Mouse (Mus musculus) layer of hippocampus, postnatal 25 days (tissue): ENCODE data around the gene Arl15. TPM values are rescaled to one million over a fixed set of nuclear protein-coding genes. Genes with fewer than 3 reads are reported as not detected.

Source experiments
- DNase-seq, 2 experiments: peaks; one replicate each; pipeline ENCODE4 v3.0.0; 2022; ENCODE audit warnings: mixed read lengths in 2 of 2, low spot score in 1 of 2; ENCODE audit errors: extremely low spot score in 1 of 2
- total RNA-seq, 2 experiments: library from RNA; stranded (reverse); gene quantifications; 2 replicates each; pipeline ENCODE4 v1.2.3; 2021

Gene Arl15
- total RNA-seq, 2 experiments from 2014 or later = 62.8 to 65.1 TPM

GRCm38 (mm10) chr13:113903255-113903654 is 109.0 kb downstream of the Arl15 start:
- DNase-seq = no peak

DNA sequence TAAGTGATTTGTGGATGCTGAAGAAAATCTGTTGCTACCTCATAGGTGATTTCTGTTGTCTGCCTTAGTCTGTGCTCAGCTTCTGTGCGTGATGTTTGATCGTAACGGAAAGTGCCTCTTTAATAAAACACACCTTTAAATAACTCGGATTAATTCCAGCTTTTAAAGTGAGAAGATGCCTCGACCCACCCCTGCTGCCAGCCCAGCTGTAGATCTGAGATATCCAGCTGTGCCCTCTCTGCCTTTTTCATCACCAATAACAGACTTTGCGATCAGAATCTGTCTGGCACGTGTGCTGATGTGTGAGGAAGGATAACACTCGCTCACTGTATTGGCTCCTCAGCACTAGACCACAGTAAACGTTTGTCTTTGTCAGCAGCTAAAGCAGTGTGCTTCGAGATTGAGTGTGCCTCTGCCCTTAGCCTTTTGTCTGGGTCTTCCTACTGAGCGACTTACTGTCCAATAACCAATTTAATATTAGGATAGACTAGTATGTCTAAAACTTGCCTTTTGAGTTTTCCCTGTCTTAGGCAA is 117.7 kb downstream of the Arl15 start:
- DNase-seq = no peak

GRCm38 (mm10) chr13:113914551-113914971 is 120.3 kb downstream of the Arl15 start:
- no peak for DNase-seq

DNA sequence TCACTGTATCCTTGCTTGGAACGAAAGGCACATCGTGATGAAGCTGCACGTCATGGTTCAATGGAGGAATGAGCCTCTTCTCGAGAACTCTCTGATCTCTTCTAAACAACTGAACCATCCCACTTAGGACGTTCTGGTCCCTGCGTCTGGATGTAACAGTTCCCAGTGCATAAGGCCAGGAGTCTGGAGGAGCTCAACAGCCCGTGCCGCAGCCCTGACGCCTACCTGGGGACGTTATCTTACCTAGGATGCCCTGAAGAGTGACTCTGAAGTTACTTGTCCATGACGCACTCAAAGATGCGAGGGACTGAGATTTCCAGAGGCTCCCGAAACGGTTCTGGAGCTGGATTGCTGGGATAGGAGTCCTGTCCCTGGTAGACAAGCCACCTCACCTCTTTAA is 121.4 kb downstream of the Arl15 start:
- DNase-seq = no peak

DNA sequence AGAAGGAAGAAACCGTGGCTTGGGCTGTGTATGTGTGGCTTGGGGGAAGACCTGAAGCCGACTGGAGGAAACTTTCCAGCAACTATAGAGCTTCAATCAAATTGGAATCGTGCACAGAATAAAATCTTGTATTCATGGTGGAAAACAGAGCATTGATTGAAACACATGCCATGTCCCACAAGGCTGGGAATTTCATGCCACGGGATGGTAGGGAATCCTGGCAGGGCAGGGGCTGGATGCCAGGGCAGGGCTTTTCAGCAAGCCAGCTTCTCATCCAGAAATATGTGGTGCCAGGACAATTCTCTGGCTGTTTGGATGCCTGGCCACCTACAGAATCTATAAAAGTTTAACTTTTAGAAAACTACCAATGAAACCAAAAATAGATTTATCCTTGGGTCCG is 122.5 kb downstream of the Arl15 start:
- no peak for DNase-seq

DNA sequence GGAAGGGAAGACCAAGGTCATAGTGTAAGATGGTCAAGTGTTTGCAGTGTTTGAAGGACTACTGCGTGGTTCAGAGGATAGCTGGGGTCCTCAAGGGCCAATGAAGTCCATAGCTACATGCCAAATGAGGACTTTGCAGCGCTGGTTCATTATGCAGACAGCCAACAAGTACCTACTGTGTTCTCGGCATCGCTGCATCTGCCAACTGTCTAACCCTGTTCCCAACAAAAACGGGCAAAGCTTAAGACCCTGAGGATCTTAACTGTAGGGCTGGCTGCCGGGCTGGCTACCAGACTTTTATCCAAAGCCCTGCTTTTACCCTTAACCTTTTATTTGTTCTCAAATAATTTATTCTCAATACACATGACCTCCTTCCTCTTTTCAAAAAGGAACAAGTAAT is 123.1 kb downstream of the Arl15 start:
- DNase-seq = no peak

DNA sequence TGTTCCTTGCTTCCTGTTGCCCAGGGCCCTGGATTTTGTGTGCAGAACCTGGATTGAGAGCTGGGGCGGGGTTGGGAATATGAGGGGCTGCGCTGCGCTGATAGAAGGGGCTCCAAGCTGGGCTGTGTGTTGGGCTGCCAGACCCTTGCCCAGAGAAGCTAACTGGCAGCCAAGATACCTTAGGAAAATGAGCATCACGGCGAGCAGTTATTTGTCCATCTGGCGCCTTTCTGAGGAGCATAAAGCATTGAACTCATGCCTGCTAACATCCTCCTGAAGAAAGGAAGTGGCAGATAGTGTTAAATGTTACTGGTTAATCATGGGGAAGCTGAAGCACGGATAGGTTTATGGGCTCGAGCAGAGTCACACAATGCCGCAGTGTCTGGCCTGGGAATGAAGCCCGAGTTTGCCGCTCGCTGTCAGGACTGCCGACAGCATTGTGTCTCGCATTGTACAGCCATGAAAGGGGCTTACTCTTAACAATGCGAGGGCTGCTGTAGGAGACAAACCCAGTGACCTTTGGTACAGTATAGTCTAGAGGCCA is 123.6 kb downstream of the Arl15 start:
- peak in 1 of 2 experiments; percentile 25 for DNase-seq

GRCm38 (mm10) chr13:113918668-113919067 is 124.4 kb downstream of the Arl15 start:
- DNase-seq = no peak

- no peak for DNase-seq
Measured at GRCm38 (mm10) chr13:113935697-113936096, 141.4 kb downstream of the Arl15 start.

DNA sequence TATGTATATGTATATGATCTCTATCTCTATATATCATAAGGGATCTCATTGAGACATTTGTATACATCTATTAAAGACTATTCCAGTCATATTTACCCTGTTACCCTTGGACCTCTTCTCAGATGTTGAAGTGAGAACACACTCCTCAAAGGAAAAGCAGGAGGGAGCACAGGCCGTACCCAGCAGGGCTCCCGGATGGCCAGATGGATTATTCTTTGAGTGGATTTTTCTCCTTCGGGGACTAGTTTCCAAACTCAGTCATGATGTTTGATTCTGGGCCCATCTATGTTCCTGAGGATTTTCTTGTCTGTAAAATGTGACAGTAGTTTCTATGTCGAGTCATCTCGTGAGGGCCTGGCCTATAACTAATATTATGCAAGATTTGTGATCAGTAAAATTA is 142.9 kb downstream of the Arl15 start:
- DNase-seq = no peak

- no peak for DNase-seq
Measured at GRCm38 (mm10) chr13:113938561-113938960, 144.3 kb downstream of the Arl15 start.

GRCm38 (mm10) chr13:113939097-113939496 is 144.8 kb downstream of the Arl15 start:
- no peak for DNase-seq

- no peak for DNase-seq
Measured at GRCm38 (mm10) chr13:113939681-113940080, 145.4 kb downstream of the Arl15 start.

- DNase-seq = no peak
Measured at GRCm38 (mm10) chr13:113940151-113940550, 145.8 kb downstream of the Arl15 start.

- no peak for DNase-seq
Measured at GRCm38 (mm10) chr13:113941943-113942342, 147.6 kb downstream of the Arl15 start.

- DNase-seq = no peak
Measured at GRCm38 (mm10) chr13:113947546-113947945, 153.2 kb downstream of the Arl15 start.

- no peak for DNase-seq
Measured at GRCm38 (mm10) chr13:113949708-113950107, 155.4 kb downstream of the Arl15 start.

DNA sequence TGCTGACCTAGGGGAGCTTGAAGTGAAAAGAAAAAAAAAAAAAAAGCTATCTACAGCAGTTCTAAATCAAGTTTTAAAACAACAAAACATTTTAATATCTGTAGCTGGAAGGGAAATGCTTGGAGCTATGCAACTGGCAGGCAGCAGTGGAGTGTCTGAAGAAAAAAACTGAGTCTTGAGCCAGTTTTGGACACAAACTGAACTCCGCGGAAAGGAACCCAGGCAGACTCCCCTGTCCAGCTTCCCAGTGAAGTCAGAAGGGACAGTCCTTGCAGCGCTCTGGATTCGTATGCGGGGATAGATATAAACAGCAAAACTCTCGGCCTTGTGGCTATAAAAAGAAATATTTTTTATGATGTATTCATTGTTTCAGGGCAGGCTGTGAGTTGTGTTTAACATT is 155.8 kb downstream of the Arl15 start:
- no peak for DNase-seq

- DNase-seq = no peak
Measured at GRCm38 (mm10) chr13:113957438-113957837, 163.1 kb downstream of the Arl15 start.

DNA sequence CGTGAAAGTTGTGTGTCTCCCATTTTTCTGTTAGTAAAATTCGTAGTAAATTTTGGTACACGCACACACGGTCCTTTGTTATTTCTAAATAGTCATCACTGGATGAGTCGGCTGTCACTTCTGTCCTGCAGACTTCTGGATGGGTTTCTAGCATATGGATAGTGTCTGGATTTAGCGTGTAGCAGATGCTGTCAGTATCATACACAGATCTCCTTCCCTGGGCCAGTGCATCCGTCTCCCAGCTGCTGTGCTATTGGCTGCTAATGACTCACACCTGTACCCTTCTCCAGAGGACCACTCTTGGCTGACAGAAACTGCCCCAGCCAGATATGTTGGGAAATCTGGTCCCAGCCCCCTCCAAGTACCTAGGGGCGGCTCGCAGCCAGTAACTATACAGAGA is 170.6 kb downstream of the Arl15 start:
- DNase-seq = no peak

- DNase-seq = no peak
Measured at GRCm38 (mm10) chr13:113970706-113971105, 176.4 kb downstream of the Arl15 start.

GRCm38 (mm10) chr13:113972401-113972800 is 178.1 kb downstream of the Arl15 start:
- no peak for DNase-seq

- DNase-seq = no peak
Measured at GRCm38 (mm10) chr13:113974866-113975265, 180.6 kb downstream of the Arl15 start.
